Mouse (Mus musculus): ENCODE data around the gene Cntnap2. TPM values are rescaled to one million over a fixed set of nuclear protein-coding genes. Genes with fewer than 3 reads are reported as not detected.

Gene Cntnap2
- total RNA-seq (2022) = 100 to 1,000 TPM; 112 to 127 (median 119) TPM

DNA sequence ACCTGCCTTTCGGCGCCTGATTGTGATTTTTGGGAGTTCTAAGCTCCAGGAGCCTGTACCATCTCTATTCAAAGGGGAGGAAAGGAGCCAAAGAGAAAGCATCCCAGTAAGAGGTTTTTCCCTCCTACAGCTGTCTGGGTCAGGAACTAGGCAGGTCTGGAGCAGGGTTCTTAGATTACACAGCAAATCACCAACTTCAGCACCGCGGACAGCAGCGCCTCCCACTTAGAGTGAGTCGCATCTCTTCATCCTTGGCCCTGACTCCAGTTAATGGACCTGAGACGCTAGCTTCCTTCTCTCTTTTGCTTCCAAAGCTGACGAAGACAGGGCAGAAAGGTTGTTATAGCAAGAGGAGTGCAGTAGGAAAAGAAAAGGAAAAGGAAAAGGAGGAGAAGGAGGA, at the start of gene Cntnap2:
Gene Cntnap2 (plus strand): TSS at position 267 of the 400 bp plus-strand sequence.
- peak; percentile 18 to 33 for DNase-seq (ENCODE audit: low spot score in 2 of 2)

DNA sequence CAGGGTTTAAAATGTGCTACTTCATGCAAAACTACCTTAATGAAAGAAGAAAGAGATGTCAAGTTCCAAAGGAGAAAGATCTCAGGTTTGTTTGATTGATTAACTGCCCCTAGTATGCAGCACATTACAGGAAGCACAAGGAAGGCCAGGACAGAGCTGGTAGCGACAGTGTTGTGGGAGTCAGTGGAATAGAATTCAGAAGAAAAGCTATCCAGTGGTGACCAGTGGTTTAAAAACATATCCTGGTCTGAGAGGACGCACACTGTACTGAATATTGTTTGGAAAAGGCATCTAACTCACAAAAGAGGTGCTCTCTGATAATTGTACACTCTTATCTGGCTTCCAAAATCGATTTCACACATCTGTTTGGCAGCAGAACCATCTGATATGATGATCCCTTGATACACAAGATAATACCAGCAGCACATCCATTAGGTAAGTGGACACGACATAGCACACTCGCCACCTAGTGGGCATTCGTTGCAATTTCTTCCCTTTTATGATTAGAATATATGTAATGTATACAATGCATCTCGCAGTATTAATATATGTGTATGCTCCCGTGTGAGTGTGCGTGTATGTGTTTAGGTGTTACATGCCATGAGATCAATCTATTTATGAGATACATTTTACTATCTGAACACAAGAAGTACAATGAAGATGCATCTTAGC, 33.0 kb upstream of the Cntnap2 start:
- no peak for DNase-seq (ENCODE audit: low spot score in 2 of 2)

DNA sequence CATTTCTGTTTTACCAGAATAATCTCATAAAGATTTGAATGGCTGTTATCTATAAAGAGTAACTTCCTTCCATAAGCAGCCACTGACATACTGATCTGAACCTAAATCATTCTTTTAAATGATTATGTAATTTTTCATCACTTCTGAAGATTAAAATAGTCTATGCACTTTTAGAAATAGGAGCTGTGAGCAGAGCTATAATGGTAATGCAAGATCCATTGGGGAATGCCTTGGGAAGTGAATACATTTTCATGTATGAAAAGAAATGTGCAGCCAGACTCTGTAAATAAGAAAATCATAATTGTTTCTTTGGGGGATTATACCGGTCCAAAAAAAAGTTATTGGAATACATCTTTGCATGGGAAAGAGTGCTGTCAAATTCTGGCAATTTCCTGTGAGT, 19.7 kb upstream of the Cntnap2 start:
- DNase-seq (ENCODE audit: low spot score in 2 of 2) = no peak

DNA sequence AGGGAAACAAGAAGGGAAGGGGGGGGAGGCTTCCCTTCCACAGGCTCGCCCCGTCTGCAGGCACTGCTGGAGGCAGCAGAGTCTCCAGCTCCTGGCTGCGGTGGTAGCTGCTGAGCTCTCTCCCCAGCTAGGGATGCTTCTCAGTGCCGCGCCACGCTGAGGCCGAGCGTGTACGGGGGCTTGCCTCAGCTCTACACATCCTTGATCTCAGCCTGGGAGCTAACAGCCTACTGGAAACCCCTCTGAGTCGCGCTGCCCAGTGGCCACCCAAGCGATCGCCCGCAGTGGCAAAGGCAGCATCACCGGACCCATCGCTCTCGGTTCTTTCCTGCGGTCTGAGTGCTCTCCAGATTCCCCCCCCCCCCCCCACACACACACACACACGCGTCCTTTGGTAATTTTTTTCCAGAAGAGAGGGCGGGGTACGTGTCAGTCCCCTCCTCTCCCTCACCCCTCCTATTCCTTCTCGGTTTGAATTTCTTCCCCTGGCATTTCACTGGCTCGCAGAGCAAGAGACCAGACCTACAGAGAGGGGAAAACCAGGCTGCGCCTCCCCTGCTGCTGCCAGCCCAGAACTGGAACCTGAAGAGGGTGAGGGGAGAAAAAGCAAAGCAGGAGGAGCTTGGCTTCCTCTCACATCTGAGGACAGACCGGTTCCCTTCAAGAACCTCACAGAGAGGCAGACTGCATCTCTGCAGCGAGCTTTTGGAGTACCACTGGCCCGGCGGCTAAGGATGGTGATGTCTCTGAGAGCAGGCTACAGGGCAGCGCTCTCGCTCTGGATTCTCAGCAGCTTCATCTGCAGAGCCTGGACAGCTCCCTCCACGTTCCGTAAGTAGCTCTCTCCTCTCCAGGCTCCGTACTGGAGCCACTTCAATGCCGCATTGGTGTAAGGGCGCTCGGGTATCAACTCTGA, 657 bp downstream of the Cntnap2 start:
- DNase-seq (ENCODE audit: low spot score in 2 of 2) = peak; percentile 67 to 70

DNA sequence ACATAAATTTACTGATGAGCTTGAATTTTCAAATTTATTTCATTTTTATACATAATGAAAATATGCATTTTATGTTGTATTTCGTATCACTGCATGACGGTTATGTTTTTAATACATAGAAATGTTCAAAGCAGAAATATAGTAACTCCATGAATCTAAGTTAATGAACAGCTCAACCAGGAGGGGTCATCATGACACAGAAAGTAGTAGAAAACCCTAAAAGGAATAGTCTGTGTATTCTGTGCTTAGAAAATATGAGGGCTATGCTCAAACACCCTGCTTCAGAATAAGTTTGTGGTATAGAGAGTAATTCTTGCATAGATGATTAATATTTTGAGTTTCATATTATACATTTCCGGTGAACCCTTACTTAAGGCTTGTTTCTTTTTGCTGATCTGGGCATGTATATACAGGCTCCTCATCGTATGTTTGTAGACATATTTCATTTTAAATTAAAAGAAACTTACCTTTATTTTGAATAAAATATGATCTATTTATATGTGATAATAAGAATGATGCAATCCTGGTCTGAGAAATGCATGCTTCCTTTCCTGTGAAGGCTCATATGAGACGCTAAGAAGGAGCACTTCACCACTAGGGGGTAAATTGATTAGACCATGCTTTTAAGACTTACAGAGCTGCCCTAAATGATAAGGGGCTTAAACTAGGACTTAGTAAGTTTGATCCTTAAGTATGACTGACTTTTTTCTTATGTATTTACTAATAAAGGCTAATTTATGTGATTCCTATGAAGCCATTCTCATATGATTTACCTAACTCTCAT, 3.2 kb downstream of the Cntnap2 start:
- DNase-seq (ENCODE audit: low spot score in 2 of 2) = no peak

DNA sequence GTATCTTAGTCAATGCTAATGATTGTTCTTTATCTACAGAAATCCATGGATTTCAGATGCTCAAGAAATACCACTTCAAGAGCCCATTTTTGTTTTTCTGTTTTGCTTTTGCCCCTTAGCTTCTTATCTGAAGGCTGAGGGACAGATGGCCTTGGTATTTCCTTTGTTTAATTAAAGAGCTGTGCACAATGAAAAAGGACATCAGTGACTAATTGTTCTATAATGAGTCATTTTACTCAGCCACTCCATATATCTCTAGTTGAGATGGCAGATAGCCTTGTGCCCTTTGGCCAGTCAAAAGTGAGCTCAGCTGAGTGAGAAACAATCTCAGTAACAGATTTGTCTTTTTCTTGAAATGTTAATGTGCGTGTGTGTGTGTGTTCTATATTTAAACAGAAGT, 29.1 kb downstream of the Cntnap2 start:
- DNase-seq (ENCODE audit: low spot score in 2 of 2) = no peak

DNA sequence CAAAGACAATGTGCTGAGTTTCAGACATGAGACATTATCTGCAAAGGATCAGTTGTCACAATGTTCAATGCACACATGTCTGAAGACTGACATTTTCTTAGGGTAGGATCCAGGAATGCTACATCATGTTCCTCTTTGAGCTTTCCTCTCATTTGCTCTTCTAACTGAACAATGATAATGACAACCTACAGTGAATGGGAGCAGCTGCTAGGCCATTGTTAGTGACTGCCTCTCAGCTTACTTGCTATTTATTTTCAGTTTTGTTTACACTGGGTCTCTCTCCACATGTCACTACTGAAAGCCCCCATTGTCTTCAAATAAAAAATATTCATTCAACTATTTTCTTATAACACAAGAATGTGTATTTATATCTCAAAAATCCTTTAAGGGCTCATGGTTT, 54.5 kb downstream of the Cntnap2 start:
- DNase-seq (ENCODE audit: low spot score in 2 of 2) = no peak

DNA sequence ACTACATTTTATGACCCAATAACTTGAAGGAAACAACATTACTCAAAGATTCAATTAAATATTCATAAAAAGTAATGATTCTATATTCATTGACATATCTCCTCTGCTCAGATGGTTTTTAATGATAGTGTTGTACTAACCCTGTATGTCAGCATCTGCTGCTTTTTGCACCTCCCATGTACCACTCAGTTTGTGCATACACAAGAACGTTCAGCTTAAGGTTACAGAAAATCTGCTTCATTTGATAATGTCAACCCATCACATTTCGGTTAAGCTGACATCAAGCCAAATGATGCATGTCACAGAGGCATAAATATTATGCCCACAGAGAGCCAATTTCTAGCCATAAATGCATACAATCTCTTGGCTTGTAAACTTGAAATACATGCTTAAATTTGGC, 85.7 kb downstream of the Cntnap2 start:
- DNase-seq (ENCODE audit: low spot score in 2 of 2) = no peak

DNA sequence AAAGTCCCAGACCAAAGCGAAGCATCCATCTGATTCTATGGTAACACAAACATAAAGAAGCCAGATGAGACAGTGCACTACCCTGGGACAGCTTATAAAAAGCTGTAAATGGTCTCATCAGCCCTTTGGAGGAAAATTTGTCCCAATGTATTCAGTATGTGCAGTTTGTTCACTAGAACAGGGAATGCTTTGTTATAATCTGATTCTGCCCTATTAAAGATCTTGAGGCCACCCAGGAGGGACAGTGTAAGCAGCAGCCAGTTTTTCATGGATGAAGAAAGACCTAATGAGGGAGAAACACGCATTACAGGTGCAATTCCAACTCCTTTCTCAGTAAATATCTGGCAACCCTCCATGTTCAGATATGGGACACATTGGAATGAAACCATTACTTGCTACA, 145.9 kb downstream of the Cntnap2 start:
- no peak for DNase-seq (ENCODE audit: low spot score in 2 of 2)

DNA sequence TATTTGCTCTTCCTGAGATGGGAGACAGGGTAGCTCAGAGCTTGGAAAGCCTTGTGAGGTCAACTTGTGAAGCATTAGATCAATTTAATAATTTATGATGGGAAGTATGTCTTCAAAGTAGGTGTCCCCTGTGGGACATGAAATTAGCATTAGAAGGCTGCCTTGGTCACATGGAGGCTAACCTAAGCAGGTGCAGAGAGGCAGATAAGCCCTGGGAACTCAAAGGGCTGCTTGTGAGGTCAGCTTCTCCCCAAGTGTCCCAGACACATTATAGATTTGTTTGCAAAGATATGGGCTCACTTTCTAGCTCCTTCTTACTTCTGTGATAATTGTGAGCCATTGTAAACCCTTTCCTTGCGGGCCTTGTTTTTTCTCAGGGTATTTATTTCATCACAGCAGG, 155.2 kb downstream of the Cntnap2 start:
- no peak for DNase-seq (ENCODE audit: low spot score in 2 of 2)

DNA sequence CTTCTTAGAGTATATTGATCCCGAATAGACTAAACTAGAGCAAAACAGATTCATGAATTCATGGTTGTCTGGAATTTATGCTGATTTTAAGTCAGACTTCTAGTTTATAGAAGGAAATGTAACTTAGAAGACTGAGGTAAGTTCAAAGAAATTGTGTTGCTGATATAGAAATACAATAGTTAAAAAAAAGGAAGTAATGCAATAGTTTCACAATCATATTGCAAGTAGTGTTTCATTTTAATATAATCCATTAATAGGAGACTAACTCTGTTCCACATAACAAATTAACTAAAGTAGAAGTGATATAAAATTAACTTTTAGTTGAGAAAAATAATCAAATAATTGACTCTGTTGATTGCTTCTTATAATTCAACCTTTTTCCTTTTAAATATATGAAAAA, 169.8 kb downstream of the Cntnap2 start:
- no peak for DNase-seq (ENCODE audit: low spot score in 2 of 2)

DNA sequence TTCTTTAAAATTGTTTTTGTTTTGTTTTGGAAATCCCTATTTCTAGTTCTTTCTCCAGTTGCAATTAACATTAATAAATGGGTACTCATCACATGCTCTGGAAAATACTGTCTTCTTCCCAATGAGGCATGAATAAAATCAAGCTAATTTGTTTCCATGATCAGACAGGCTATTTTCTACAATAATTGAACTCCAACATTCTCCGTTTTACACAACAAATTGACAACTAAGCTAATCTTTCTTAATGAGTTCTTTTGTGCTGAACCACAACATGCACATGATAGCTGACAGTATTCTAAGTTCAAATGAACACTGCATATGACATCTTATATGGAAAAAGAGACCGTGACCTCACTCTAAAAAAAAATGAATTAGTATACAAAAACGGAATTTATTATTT, 173.4 kb downstream of the Cntnap2 start:
- DNase-seq (ENCODE audit: low spot score in 2 of 2) = no peak

DNA sequence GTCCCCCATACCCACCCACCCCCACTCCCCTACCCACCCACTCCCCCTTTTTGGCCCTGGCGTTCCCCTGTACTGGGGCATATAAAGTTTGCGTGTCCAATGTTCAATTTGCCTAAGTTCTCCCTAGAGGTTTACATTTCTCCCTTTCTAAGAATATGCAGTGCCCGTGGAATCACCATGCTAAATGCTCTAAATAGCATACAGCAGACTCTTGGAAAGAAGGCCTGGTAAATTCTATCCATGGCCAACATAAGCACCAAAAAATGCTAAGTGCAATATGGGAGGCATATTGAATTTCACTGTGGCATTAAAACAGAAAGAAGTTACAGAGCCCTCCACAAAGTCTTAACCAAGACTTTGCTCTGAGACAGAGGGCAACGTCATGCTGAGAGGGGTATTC, 177.4 kb downstream of the Cntnap2 start:
- no peak for DNase-seq (ENCODE audit: low spot score in 2 of 2)

DNA sequence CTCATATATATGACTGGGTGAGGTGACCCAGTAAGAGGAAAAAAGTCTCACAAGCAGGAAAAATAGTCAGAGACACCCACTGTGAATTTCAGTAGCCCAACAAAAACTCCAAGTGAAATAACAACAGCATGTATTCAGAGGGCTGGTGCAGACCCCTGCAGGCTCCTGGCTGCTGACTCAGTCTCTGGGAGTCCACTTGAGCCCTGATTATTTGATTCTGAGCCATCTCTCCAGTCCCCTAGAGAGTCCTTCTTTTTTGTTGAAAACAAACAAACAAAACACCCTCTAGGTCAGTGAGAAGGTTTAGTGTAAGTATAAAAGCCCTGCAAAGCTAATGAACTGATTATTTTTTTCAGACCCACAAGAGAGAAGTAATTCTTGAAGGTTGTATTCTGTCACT, 179.0 kb downstream of the Cntnap2 start:
- DNase-seq (ENCODE audit: low spot score in 2 of 2) = no peak

DNA sequence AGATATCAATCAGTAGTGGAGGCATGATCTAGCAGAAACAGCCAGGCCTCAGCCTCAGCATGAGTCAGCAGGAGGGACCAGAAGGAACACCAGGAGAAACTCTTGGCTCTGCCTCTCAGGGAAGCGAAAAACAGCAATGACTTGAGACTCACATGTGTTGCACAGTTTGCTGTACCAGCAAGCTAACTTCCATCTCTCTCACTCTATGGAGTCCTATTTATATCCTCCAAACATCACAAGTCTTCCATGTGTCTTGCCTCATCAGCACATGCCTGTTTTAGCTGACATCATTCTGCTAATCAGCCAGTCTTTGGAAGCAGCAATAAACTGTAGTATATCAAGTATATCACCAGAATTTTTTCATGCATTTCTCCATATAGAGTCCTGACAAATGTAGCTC, 182.1 kb downstream of the Cntnap2 start:
- DNase-seq (ENCODE audit: low spot score in 2 of 2) = no peak

DNA sequence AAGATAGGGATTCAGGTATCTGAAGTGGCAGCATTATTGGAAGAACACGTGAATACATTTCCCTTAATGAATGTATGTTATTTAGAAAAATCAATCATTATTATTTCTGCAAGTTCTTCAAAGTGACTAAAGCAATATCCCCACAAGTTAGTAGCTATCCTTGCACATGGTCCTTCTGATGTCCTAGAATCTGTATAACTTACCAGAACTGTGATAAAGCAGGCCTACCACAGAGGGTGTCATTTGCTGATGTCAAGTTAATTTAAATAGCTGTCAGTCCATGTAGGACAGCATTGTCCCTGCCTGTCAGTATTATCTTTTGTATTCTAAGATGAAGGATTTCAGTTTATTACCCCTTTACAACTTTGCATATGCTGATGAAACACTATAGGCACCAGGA, 185.5 kb downstream of the Cntnap2 start:
- DNase-seq (ENCODE audit: low spot score in 2 of 2) = no peak

DNA sequence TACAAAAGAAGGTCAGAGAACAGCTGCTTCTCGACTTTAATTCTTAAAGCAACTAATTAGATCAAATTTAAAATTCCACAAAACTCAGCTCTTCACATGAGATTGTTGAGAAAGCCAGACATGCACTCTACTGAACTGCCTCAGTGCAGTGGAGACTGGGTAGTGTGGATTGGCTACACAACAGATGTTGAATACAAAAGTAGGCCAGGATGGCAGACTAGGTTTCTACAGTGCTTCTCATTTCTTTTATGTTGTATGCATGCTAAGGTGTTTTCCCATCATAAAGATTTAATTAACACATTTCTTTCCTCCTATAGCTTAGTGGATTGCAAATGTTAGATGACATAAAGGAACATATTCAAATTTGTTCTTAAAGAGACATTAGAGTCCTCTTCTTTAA, 198.9 kb downstream of the Cntnap2 start:
- no peak for DNase-seq (ENCODE audit: low spot score in 2 of 2)

DNA sequence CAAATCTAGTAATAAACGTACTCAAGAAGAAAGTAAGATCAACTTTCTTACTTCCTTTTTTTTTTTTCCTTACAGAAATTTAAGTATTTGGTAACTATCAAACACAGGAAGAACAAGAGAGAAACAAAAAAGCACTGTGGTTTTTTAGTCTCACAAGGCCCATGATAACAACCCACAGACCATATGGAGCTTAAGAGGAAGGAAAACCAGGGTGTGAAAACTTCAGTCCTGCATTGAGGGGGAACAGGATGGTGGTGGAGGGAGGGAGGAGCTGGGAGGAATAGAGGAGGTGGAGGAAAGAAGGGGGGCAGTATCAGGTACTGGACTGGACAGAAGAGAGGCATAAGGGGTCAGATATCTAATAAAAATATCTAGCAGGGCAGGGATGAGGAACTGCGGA, 212.4 kb downstream of the Cntnap2 start:
- no peak for DNase-seq (ENCODE audit: low spot score in 2 of 2)

DNA sequence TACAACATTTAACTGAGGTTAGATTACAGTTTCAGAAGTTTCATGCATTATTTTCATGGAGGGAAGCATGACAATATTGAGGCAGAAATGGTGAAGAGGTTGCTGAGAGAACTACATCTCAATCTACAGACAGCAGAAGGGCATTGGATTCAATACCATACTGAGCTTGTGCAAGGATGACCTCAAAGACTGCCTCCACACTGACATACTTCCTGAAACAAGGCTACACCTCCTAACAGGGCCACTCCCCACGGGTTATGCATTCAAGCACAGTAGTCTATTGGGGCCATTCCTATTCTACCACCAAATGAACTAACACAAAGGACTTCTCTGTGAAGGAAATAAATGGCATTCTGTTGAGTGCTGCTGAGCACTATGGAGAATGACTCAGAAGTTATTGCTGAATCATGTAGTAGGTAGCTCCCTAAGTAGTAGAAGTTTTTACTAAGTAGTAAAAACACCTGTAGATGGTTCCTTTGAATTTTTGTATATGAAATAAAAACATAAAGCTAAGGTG, 214.2 kb downstream of the Cntnap2 start:
- DNase-seq (ENCODE audit: low spot score in 2 of 2) = no peak

DNA sequence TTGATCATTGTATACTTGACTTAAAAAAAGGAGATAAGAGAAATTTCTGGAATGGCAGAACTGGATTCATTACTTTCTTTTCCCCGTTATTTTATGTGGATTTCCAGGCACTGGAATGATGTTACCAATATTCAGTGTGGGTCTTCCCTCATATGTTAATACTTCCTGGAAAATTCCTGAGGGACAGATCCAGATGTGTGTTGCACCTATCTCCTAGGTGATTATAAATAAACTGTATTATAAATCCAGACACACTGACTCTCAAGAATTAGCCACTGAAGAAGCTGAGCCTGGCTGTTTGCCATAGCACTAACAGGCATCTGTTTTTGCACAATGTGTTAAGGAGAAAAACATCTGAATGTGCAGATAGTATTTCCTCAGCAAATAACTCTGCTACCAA, 231.0 kb downstream of the Cntnap2 start:
- no peak for DNase-seq (ENCODE audit: low spot score in 2 of 2)

DNA sequence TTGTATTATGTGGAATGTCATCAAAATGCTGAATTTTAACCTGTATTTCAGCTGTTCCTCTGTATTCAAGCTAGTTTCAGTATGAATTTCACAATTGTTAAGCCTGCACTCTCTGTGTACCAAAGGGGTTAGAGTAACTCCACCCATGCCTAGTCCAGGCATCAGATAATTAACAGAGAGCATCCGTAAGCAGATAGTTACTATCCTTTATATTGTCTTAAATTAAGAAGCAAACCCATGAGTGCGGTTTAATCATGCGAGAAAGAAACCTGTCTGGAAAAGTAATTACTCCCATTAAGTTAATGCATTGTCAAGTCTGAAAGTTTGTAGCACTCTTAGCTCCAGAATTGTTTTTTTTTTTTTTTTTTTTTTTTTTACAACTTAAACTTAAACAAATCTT, 258.3 kb downstream of the Cntnap2 start:
- DNase-seq (ENCODE audit: low spot score in 2 of 2) = no peak

DNA sequence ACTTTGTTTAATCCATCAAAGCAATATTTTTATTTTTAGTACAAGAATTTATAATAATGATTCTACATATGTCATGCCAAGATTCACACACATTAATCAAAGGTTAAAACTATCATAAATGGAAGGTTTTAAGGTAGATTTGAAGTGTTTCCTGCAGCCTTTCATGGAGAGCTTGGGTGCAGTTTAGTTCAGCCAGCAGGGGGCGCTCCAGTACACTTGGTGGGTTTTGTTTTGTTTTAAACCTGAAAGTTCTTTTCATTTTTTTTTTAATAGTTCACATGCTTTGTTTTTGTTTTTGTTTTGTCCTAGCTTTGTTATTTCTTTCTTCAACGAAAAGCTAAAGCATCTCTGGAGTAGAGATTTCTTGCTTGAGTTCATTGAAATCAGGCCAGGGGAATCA, 264.3 kb downstream of the Cntnap2 start:
- peak in 1 of 2 experiments; percentile 21 for DNase-seq (ENCODE audit: low spot score in 2 of 2)

All from left cerebral cortex, adult 8-10 months (tissue).